Mouse (Mus musculus) myocyte (in vitro differentiated cells): ENCODE results near the gene Sele.

ENCODE experiments used
- CEBPB ChIP-seq: IDR thresholded peaks from 2 replicates; pipeline ENCODE4 v1.6.1; 2011; ENCODE audit warnings: mild to moderate bottlenecking, moderate library complexity; ENCODE audit not compliant: poor library complexity, insufficient read depth, severe bottlenecking
- E2F4 ChIP-seq: IDR thresholded peaks from one replicate; pipeline ENCODE4 v1.6.1; 2011; ENCODE audit warnings: mild to moderate bottlenecking, control low read depth, moderate library complexity; ENCODE audit not compliant: insufficient read depth
- MAX ChIP-seq: IDR thresholded peaks from one replicate; pipeline ENCODE4 v1.6.1; 2011; ENCODE audit warnings: low read depth, mild to moderate bottlenecking, control low read depth
- MYOD1 ChIP-seq, 3 experiments: IDR thresholded peaks; one replicate each; pipeline ENCODE4 v1.6.1; 2011; ENCODE audit warnings: control low read depth in 2 of 3, low read depth in 2 of 3, mild to moderate bottlenecking in 2 of 3, moderate library complexity in 1 of 3; ENCODE audit not compliant: insufficient read length in 2 of 3, control insufficient read depth in 1 of 3
- MYOG ChIP-seq, 3 experiments: IDR thresholded peaks; one replicate each; pipeline ENCODE4 v1.6.1; 2011; ENCODE audit warnings: control low read depth in 2 of 3, low read depth in 2 of 3, mild to moderate bottlenecking in 2 of 3; ENCODE audit not compliant: insufficient read length in 2 of 3, control insufficient read depth in 1 of 3, insufficient read depth in 1 of 3
- POLR2A ChIP-seq: IDR thresholded peaks from one replicate; pipeline ENCODE4 v1.6.1; 2011; ENCODE audit warnings: low read depth, mild to moderate bottlenecking, control low read depth, moderate library complexity; ENCODE audit not compliant: insufficient read length
- POLR2AphosphoS2 ChIP-seq: IDR thresholded peaks from one replicate; pipeline ENCODE4 v1.6.1; 2011; ENCODE audit warnings: low read depth, control low read depth; ENCODE audit not compliant: insufficient read length
- REST ChIP-seq: IDR thresholded peaks from one replicate; pipeline ENCODE4 v1.6.1; 2011; ENCODE audit warnings: mild to moderate bottlenecking, control low read depth, moderate library complexity; ENCODE audit not compliant: insufficient read depth, insufficient read length
- SRF ChIP-seq: IDR thresholded peaks from one replicate; pipeline ENCODE4 v1.6.1; 2011; ENCODE audit warnings: low read depth; ENCODE audit not compliant: control insufficient read depth, insufficient read length
- TCF12 ChIP-seq: IDR thresholded peaks from one replicate; pipeline ENCODE4 v1.6.1; 2011; ENCODE audit warnings: mild to moderate bottlenecking, control low read depth; ENCODE audit not compliant: poor library complexity, insufficient read depth, severe bottlenecking
- USF1 ChIP-seq: IDR thresholded peaks from one replicate; pipeline ENCODE4 v1.6.1; 2011; ENCODE audit warnings: low read depth, mild to moderate bottlenecking, control low read depth, moderate library complexity

- TF ChIP-seq USF1 (no peak), MAX (no peak), POLR2A (no peak), MYOG (IDR thresholded peaks at IDR 0.05; ENCODE audit: control insufficient read depth in 1 of 3, insufficient read depth in 1 of 3, insufficient read length in 2 of 3, low read depth in 2 of 3) (no peak), SRF (no peak), TCF12 (no peak), CEBPB (no peak), POLR2AphosphoS2 (no peak), REST (no peak), E2F4 (no peak), MYOD1 (IDR thresholded peaks at IDR 0.05; ENCODE audit: control insufficient read depth in 1 of 3, insufficient read length in 2 of 3, low read depth in 2 of 3) (no peak)
Observed at GRCm38 (mm10) chr1:164009235-164009634, 38.8 kb upstream of the Sele start.
